Mouse (Mus musculus): ENCODE measurements at regions not wholly inside any gene's neighbourhood (a gene's known extent, or its start where the extent isn't known, plus 50 kb on each side); places are given as distances from the start of the nearest gene placed in this dataset.

GRCm38 (mm10) chr1:61135597-61136545 lies 158.1 kb downstream of the Icos start:
- DNase-seq (ENCODE audit: low read depth): no peak

- no peak for DNase-seq (ENCODE audit: low read depth)
Observed at GRCm38 (mm10) chr1:61137210-61137885, 159.6 kb downstream of the Icos start.

GRCm38 (mm10) chr1:61137954-61138353 lies 160.2 kb downstream of the Icos start:
- DNase-seq (ENCODE audit: low read depth): no peak

- DNase-seq (ENCODE audit: low read depth): no peak
Observed at GRCm38 (mm10) chr1:61139291-61139983, 161.7 kb downstream of the Icos start.

- no peak for DNase-seq (ENCODE audit: low read depth)
Observed at GRCm38 (mm10) chr1:61139984-61140648, 162.4 kb downstream of the Icos start.

GRCm38 (mm10) chr1:61140870-61141591 lies 163.3 kb downstream of the Icos start:
- DNase-seq (ENCODE audit: low read depth): no peak

GRCm38 (mm10) chr1:61141592-61141930 lies 163.8 kb downstream of the Icos start:
- DNase-seq (ENCODE audit: low read depth): no peak

GRCm38 (mm10) chr1:61141952-61142351 lies 164.2 kb downstream of the Icos start:
- no peak for DNase-seq (ENCODE audit: low read depth)

GRCm38 (mm10) chr1:61143030-61143753 lies 165.5 kb downstream of the Icos start:
- no peak for DNase-seq (ENCODE audit: low read depth)

GRCm38 (mm10) chr1:61143754-61144066 lies 166.0 kb downstream of the Icos start:
- DNase-seq (ENCODE audit: low read depth): no peak

GRCm38 (mm10) chr1:61145013-61145412 lies 167.3 kb downstream of the Icos start:
- DNase-seq (ENCODE audit: low read depth): no peak

GRCm38 (mm10) chr1:61145572-61145971 lies 167.8 kb downstream of the Icos start:
- DNase-seq (ENCODE audit: low read depth): no peak

GRCm38 (mm10) chr1:61146222-61146723 lies 168.5 kb downstream of the Icos start:
- DNase-seq (ENCODE audit: low read depth): no peak

- DNase-seq (ENCODE audit: low read depth): no peak
Observed at GRCm38 (mm10) chr1:61151742-61152141, 174.0 kb downstream of the Icos start.

GRCm38 (mm10) chr1:61152157-61152556 lies 174.4 kb downstream of the Icos start:
- no peak for DNase-seq (ENCODE audit: low read depth)

GRCm38 (mm10) chr1:61154216-61154615 lies 176.5 kb downstream of the Icos start:
- no peak for DNase-seq (ENCODE audit: low read depth)

GRCm38 (mm10) chr1:61157271-61157670 lies 179.5 kb downstream of the Icos start:
- DNase-seq (ENCODE audit: low read depth): no peak

- DNase-seq (ENCODE audit: low read depth): no peak
Observed at GRCm38 (mm10) chr1:61160505-61160904, 182.8 kb downstream of the Icos start.

GRCm38 (mm10) chr1:61164271-61164670 lies 186.5 kb downstream of the Icos start:
- no peak for DNase-seq (ENCODE audit: low read depth)

GRCm38 (mm10) chr1:61171941-61172340 lies 194.2 kb downstream of the Icos start:
- DNase-seq (ENCODE audit: low read depth): no peak

- DNase-seq (ENCODE audit: low read depth): no peak
Observed at GRCm38 (mm10) chr1:61172946-61173345, 195.2 kb downstream of the Icos start.

All from c-Kit-positive CD71-negative TER-119-negative erythroid progenitor cells, embryonic 14.5 days (primary cell).